Mouse (Mus musculus) right cerebral cortex, postnatal 14 days (tissue): Measurements from ENCODE around the gene Cabp7.
"Not testable (repeated sequence)": the region's sequence is repeated elsewhere in the genome, so short reads cannot be mapped to it uniquely, and the experiment has no call there.

Experiments
- DNase-seq: peaks from one replicate; pipeline ENCODE4 v3.0.0; 2022

Cabp7 gene

GRCm38 (mm10) chr11:4745969-4746368, 609 bp downstream of the Cabp7 start:
- no peak for DNase-seq

GRCm38 (mm10) chr11:4744691-4745090, 1.9 kb downstream of the Cabp7 start:
- DNase-seq, result no peak

GRCm38 (mm10) chr11:4740785-4741184, 5.8 kb downstream of the Cabp7 start:
- DNase-seq, result no peak

GRCm38 (mm10) chr11:4738719-4739118, 7.9 kb downstream of the Cabp7 start:
- no peak for DNase-seq

GRCm38 (mm10) chr11:4737682-4738081, 8.9 kb downstream of the Cabp7 start:
- DNase-seq, result peak; percentile 40

GRCm38 (mm10) chr11:4736355-4736754, 10.2 kb downstream of the Cabp7 start:
- DNase-seq, result no peak

GRCm38 (mm10) chr11:4734179-4734578, 12.4 kb downstream of the Cabp7 start:
- no peak for DNase-seq

- DNase-seq, result no peak
These were observed 14.8 kb downstream of the Cabp7 start for GRCm38 (mm10) chr11:4731781-4732180.

GRCm38 (mm10) chr11:4730913-4731312, 15.7 kb downstream of the Cabp7 start:
- no peak for DNase-seq

- no peak for DNase-seq
These were observed 16.5 kb downstream of the Cabp7 start for GRCm38 (mm10) chr11:4730096-4730495.

- peak; percentile 51 for DNase-seq
These were observed 17.0 kb downstream of the Cabp7 start for GRCm38 (mm10) chr11:4729603-4730002.

GRCm38 (mm10) chr11:4721728-4722127, 24.9 kb downstream of the Cabp7 start:
- no peak for DNase-seq

- DNase-seq, result no peak
These were observed 25.5 kb downstream of the Cabp7 start for GRCm38 (mm10) chr11:4720900-4721580.

GRCm38 (mm10) chr11:4720393-4720792, 26.2 kb downstream of the Cabp7 start:
- DNase-seq, result no peak

GRCm38 (mm10) chr11:4719961-4720360, 26.6 kb downstream of the Cabp7 start:
- no peak for DNase-seq

- DNase-seq, result no peak
These were observed 28.0 kb downstream of the Cabp7 start for GRCm38 (mm10) chr11:4718548-4718947.

GRCm38 (mm10) chr11:4716530-4717236, 29.9 kb downstream of the Cabp7 start:
- no peak for DNase-seq

- no peak for DNase-seq
These were observed 31.0 kb downstream of the Cabp7 start for GRCm38 (mm10) chr11:4715596-4715995.

- DNase-seq, result no peak
These were observed 31.9 kb downstream of the Cabp7 start for GRCm38 (mm10) chr11:4714727-4715126.

- DNase-seq, result no peak
These were observed 33.8 kb downstream of the Cabp7 start for GRCm38 (mm10) chr11:4712822-4713221.

- not testable (repeated sequence) for DNase-seq
These were observed 36.4 kb downstream of the Cabp7 start for GRCm38 (mm10) chr11:4710188-4710587.

- DNase-seq, result no peak
These were observed 41.4 kb downstream of the Cabp7 start for GRCm38 (mm10) chr11:4705178-4705577.

GRCm38 (mm10) chr11:4704072-4704964, 42.3 kb downstream of the Cabp7 start, which contains the start of the genes Uqcr10 and Zmat5:
TSS of gene Uqcr10 (minus strand) at chr11:4704342.
TSS of gene Zmat5 (plus strand) at chr11:4704678.
- DNase-seq, result peak; percentile 92
